ENCODE assay signal across 12 mouse cellular contexts in genomic region chr15:77185614-77186013, GRCm38 (mm10).
DNase-seq lines count a peak whose midpoint lies in the region; ATAC-seq lines count a peak whose summit lies in the region.
"Had no signal": no experiment of that assay in that cellular context is flagged by ENCODE, and none has a peak within 500 bp of the region (broad histone marks: within the 10 kb centered on the region; RNA-seq: fewer than 3 reads in every experiment).

No protein-coding gene starts in this region.

- DNase-seq in kidney, postnatal 4 days: peak; percentile 9 to 26
- peak; percentile 49 for DNase-seq in adrenal gland, postnatal 25 days
- DNase-seq in heart, adult 18-20 months: peak; percentile 66 to 77
- no peak for DNase-seq in spleen, postnatal 4 days (ENCODE audit: low spot score in 2 of 2)
- DNase-seq: cerebellum, postnatal 14 days; gastrocnemius, postnatal 36 days had no signal

- H3K4me2 ChIP-seq in kidney, embryonic 15.5 days: no peak overlapping the region
- no peak overlapping the region for H3K4me2 ChIP-seq in liver, embryonic 16.5 days (ENCODE audit: low read depth, low read length)
- no peak overlapping the region for H3K4me2 ChIP-seq in intestine, embryonic 15.5 days (replicated peaks)
- H3K4me2 ChIP-seq: limb, embryonic 13.5 days; neural tube, embryonic 13.5 days had no signal

- 0 out of 2 replicates have a peak, but pooled peaks cover 6% of the 10 kb centered on the region for H3K4me1 ChIP-seq in kidney, embryonic 15.5 days
- H3K4me1 ChIP-seq in liver, embryonic 16.5 days (ENCODE audit: control insufficient read depth, low read depth, low read length): no peaks in the 10 kb centered on the region
- peaks cover 3% of the 10 kb centered on the region for H3K4me1 ChIP-seq in intestine, embryonic 15.5 days (replicated peaks)

- ATAC-seq in kidney, embryonic 15.5 days (replicated peaks; ENCODE audit: low FRiP score): no peak
- ATAC-seq in liver, embryonic 16.5 days (ENCODE audit: low read depth): peak; percentile 51; the same call in 1 of the 2 replicates
- no peak for ATAC-seq in intestine, embryonic 15.5 days

- H3K9ac ChIP-seq in kidney, embryonic 15.5 days: no peak overlapping the region
- no peak overlapping the region for H3K9ac ChIP-seq in liver, embryonic 16.5 days (ENCODE audit: low read depth, low read length)
- no peak overlapping the region for H3K9ac ChIP-seq in intestine, embryonic 15.5 days
- H3K9ac ChIP-seq: limb, embryonic 13.5 days; neural tube, embryonic 13.5 days had no signal

- no peaks in the 10 kb centered on the region for H3K9me3 ChIP-seq in kidney, embryonic 15.5 days (replicated peaks)
- H3K9me3 ChIP-seq in liver, embryonic 16.5 days (replicated peaks; ENCODE audit: control insufficient read depth, low read length): no peaks in the 10 kb centered on the region
- no peaks in the 10 kb centered on the region for H3K9me3 ChIP-seq in intestine, embryonic 15.5 days
- H3K9me3 ChIP-seq: G1E; limb, embryonic 13.5 days; neural tube, embryonic 13.5 days had no signal

- H3K4me3 ChIP-seq in kidney, embryonic 15.5 days (replicated peaks): no peak overlapping the region
- no peak overlapping the region for H3K4me3 ChIP-seq in liver, embryonic 16.5 days (ENCODE audit: low read depth, low read length)
- H3K4me3 ChIP-seq in intestine, embryonic 15.5 days (replicated peaks): no peak overlapping the region
- H3K4me3 ChIP-seq: limb, embryonic 13.5 days; neural tube, embryonic 13.5 days had no signal

- no peak overlapping the region for H3K27ac ChIP-seq in kidney, embryonic 15.5 days
- no peak overlapping the region for H3K27ac ChIP-seq in liver, embryonic 16.5 days (ENCODE audit: low read length)
- H3K27ac ChIP-seq in intestine, embryonic 15.5 days: no peak overlapping the region
- H3K27ac ChIP-seq: limb, embryonic 13.5 days; neural tube, embryonic 13.5 days had no signal

- no peaks in the 10 kb centered on the region for H3K36me3 ChIP-seq in kidney, embryonic 15.5 days
- H3K36me3 ChIP-seq in liver, embryonic 16.5 days (ENCODE audit: control insufficient read depth, insufficient read depth): no peaks in the 10 kb centered on the region
- no peaks in the 10 kb centered on the region for H3K36me3 ChIP-seq in intestine, embryonic 15.5 days
- H3K36me3 ChIP-seq: G1E; neural tube, embryonic 13.5 days had no signal

- WGBS in kidney, embryonic 15.5 days: 33% methylated on average over 5 of the region's 5 CpGs
- WGBS in liver, embryonic 16.5 days (ENCODE audit: insufficient replicate concordance): 53% methylated on average over 5 of the region's 5 CpGs
- 52% methylated on average over 5 of the region's 5 CpGs for WGBS in intestine, embryonic 15.5 days

- no peaks in the 10 kb centered on the region for H3K27me3 ChIP-seq in kidney, embryonic 15.5 days
- no peaks in the 10 kb centered on the region for H3K27me3 ChIP-seq in liver, embryonic 16.5 days (ENCODE audit: control insufficient read depth, insufficient read depth, low read depth, low read length)
- H3K27me3 ChIP-seq in intestine, embryonic 15.5 days (replicated peaks): no peaks in the 10 kb centered on the region
- H3K27me3 ChIP-seq: limb, embryonic 13.5 days; neural tube, embryonic 13.5 days had no signal

Comparison
In these comparisons a context has a peak if more than half of its experiments do, and no peak if none do; other contexts are left out.
1. DNase-seq: peak in kidney, postnatal 4 days (2 of 2), adrenal gland, postnatal 25 days (single experiment) and heart, adult 18-20 months (2 of 2); none in spleen, postnatal 4 days (0 of 2).